Mouse (Mus musculus): ENCODE measurements around the gene Zfp526. TPM values are rescaled to one million over a fixed set of nuclear protein-coding genes. Genes with fewer than 3 reads are reported as not detected.

The Zfp526 gene
- polyA plus RNA-seq, 1 experiment, result not detected

- 0% methylated on average over 7 of the region's 7 CpGs for WGBS
- no peak overlapping the region for H3K27ac ChIP-seq (ENCODE audit: insufficient read depth, low read depth, low read length)
Observed at GRCm38 (mm10) chr7:25268588-25268987, 47.4 kb downstream of the Zfp526 start.

GRCm38 (mm10) chr7:25269029-25269428 lies 47.8 kb downstream of the Zfp526 start:
- H3K27ac ChIP-seq (ENCODE audit: insufficient read depth, low read depth, low read length), result peak overlapping the region; percentile 14; the same call in 1 of the 2 replicates
- H3K4me3 ChIP-seq (ENCODE audit: insufficient read depth, low read depth, low read length), result peak overlapping the region; percentile 57
- TF ChIP-seq POLR2A (IDR thresholded peaks at IDR 0.05; ENCODE audit: insufficient read depth, low read depth, low read length), result no peak
- no peak for TF ChIP-seq CTCF (IDR thresholded peaks at IDR 0.05; ENCODE audit: insufficient read depth, low read depth, low read length)
- 15% methylated on average over 4 of the region's 4 CpGs for WGBS
- H3K4me1 ChIP-seq (ENCODE audit: control insufficient read depth, insufficient read depth, low read length), result peaks cover 49% of the 10 kb centered on the region

More at GRCm38 (mm10) chr7:25268588-25268987, 47.4 kb downstream of the Zfp526 start:
- no peak for TF ChIP-seq POLR2A (IDR thresholded peaks at IDR 0.05; ENCODE audit: insufficient read depth, low read depth, low read length)
- TF ChIP-seq CTCF (IDR thresholded peaks at IDR 0.05; ENCODE audit: insufficient read depth, low read depth, low read length), result no peak
- H3K4me1 ChIP-seq (ENCODE audit: control insufficient read depth, insufficient read depth, low read length), result peaks cover 47% of the 10 kb centered on the region
- peak overlapping the region; percentile 57 for H3K4me3 ChIP-seq (ENCODE audit: insufficient read depth, low read depth, low read length)

GRCm38 (mm10) chr7:25269545-25270271 lies 48.5 kb downstream of the Zfp526 start:
- Histone ChIP-seq H3K4me1 (ENCODE audit: control insufficient read depth, insufficient read depth, low read length) (peaks cover 52% of the 10 kb centered on the region), H3K27ac (ENCODE audit: insufficient read depth, low read depth, low read length) (no peak overlapping the region), H3K4me3 (ENCODE audit: insufficient read depth, low read depth, low read length) (peak overlapping the region; percentile 17; the same call in 1 of the 2 replicates)
- WGBS, result 52% methylated on average over 8 of the region's 8 CpGs
- TF ChIP-seq CTCF (IDR thresholded peaks at IDR 0.05; ENCODE audit: insufficient read depth, low read depth, low read length) (no peak), POLR2A (IDR thresholded peaks at IDR 0.05; ENCODE audit: insufficient read depth, low read depth, low read length) (no peak)

- Histone ChIP-seq H3K27ac (ENCODE audit: insufficient read depth, low read depth, low read length) (no peak overlapping the region), H3K4me1 (ENCODE audit: control insufficient read depth, insufficient read depth, low read length) (peaks cover 60% of the 10 kb centered on the region), H3K4me3 (ENCODE audit: insufficient read depth, low read depth, low read length) (no peak overlapping the region)
- no peak for TF ChIP-seq CTCF (IDR thresholded peaks at IDR 0.05; ENCODE audit: insufficient read depth, low read depth, low read length)
- no peak for TF ChIP-seq POLR2A (IDR thresholded peaks at IDR 0.05; ENCODE audit: insufficient read depth, low read depth, low read length)
- 86% methylated on average over 35 of the region's 35 CpGs for whole genome bisulfite sequencing
Observed at GRCm38 (mm10) chr7:25270652-25271633, 49.7 kb downstream of the Zfp526 start.

GRCm38 (mm10) chr7:25271651-25272444 lies 50.6 kb downstream of the Zfp526 start:
- peaks cover 64% of the 10 kb centered on the region for H3K4me1 ChIP-seq (ENCODE audit: control insufficient read depth, insufficient read depth, low read length)
- TF ChIP-seq CTCF (IDR thresholded peaks at IDR 0.05; ENCODE audit: insufficient read depth, low read depth, low read length), result no peak
- TF ChIP-seq POLR2A (IDR thresholded peaks at IDR 0.05; ENCODE audit: insufficient read depth, low read depth, low read length), result no peak
- WGBS, result 91% methylated on average over 30 of the region's 30 CpGs
- H3K27ac ChIP-seq (ENCODE audit: insufficient read depth, low read depth, low read length), result no peak overlapping the region
- no peak overlapping the region for H3K4me3 ChIP-seq (ENCODE audit: insufficient read depth, low read depth, low read length)

GRCm38 (mm10) chr7:25272445-25273258 lies 51.4 kb downstream of the Zfp526 start:
- Histone ChIP-seq H3K27ac (ENCODE audit: insufficient read depth, low read depth, low read length) (no peak overlapping the region), H3K4me3 (ENCODE audit: insufficient read depth, low read depth, low read length) (no peak overlapping the region), H3K4me1 (ENCODE audit: control insufficient read depth, insufficient read depth, low read length) (peaks cover 63% of the 10 kb centered on the region)
- TF ChIP-seq POLR2A (IDR thresholded peaks at IDR 0.05; ENCODE audit: insufficient read depth, low read depth, low read length) (no peak), CTCF (IDR thresholded peaks at IDR 0.05; ENCODE audit: insufficient read depth, low read depth, low read length) (no peak)
- 87% methylated on average over 38 of the region's 38 CpGs for whole genome bisulfite sequencing

- Histone ChIP-seq H3K4me3 (ENCODE audit: insufficient read depth, low read depth, low read length) (no peak overlapping the region), H3K4me1 (ENCODE audit: control insufficient read depth, insufficient read depth, low read length) (peaks cover 63% of the 10 kb centered on the region), H3K27ac (ENCODE audit: insufficient read depth, low read depth, low read length) (no peak overlapping the region)
- TF ChIP-seq POLR2A (IDR thresholded peaks at IDR 0.05; ENCODE audit: insufficient read depth, low read depth, low read length) (no peak), CTCF (IDR thresholded peaks at IDR 0.05; ENCODE audit: insufficient read depth, low read depth, low read length) (no peak)
- WGBS, result 86% methylated on average over 22 of the region's 22 CpGs
Observed at GRCm38 (mm10) chr7:25273259-25274241, 52.3 kb downstream of the Zfp526 start.
